Mouse (Mus musculus) CH12.LX (cell line): ENCODE measurements around the gene Prss35. TPM values are rescaled to one million over a fixed set of nuclear protein-coding genes. Genes with fewer than 3 reads are reported as not detected.

ENCODE experiments used
- DNase-seq: peaks from one replicate; pipeline ENCODE4 v3.0.0-alpha.2; 2013; ENCODE audit errors: extremely low read depth
- H3K27ac ChIP-seq: 2 replicates; pipeline ENCODE4 v1.5.1; 2012; ENCODE audit warnings: low read depth, mild to moderate bottlenecking, control low read depth, moderate library complexity; ENCODE audit not compliant: insufficient read depth
- H3K27me3 ChIP-seq: replicated peaks from 2 replicates; pipeline ENCODE3; 2012; ENCODE audit warnings: inconsistent platforms
- H3K36me3 ChIP-seq, 2 experiments: replicated peaks in 1 of 2; 2 replicates each; pipeline versions ENCODE3 to v1.6.1; 2012; ENCODE audit warnings: inconsistent platforms in 1 of 2, low read length in 1 of 2, mild to moderate bottlenecking in 1 of 2, mixed read lengths in 1 of 2, moderate library complexity in 1 of 2; ENCODE audit not compliant: control insufficient read depth in 1 of 2, insufficient read depth in 1 of 2
- H3K4me1 ChIP-seq, 2 experiments: 2 replicates each; pipeline ENCODE4 v1.6.1; 2012; ENCODE audit warnings: inconsistent platforms in 1 of 2, moderate library complexity in 1 of 2; ENCODE audit not compliant: insufficient read depth in 2 of 2, control insufficient read depth in 1 of 2
- H3K4me2 ChIP-seq: 2 replicates; pipeline ENCODE4 v1.6.1; 2012; ENCODE audit warnings: low read depth, mild to moderate bottlenecking, control low read depth; ENCODE audit not compliant: poor library complexity, insufficient read depth, severe bottlenecking
- H3K4me3 ChIP-seq, 3 experiments: fragments of 150-350 bp in 1 of 3; sonication (generic) in 1 of 3; replicated peaks in 1 of 3; 2 replicates each; pipeline versions ENCODE3 to v1.5.1; 2011 to 2012; ENCODE audit warnings: low read depth in 2 of 3, low read length in 2 of 3, mild to moderate bottlenecking in 2 of 3, moderate library complexity in 2 of 3, control low read depth in 1 of 3, improper control_type of control experiment in 1 of 3, inconsistent platforms in 1 of 3, mixed read lengths in 1 of 3; ENCODE audit not compliant: poor library complexity in 1 of 3
- H3K79me2 ChIP-seq: replicated peaks from 2 replicates; pipeline ENCODE4 v1.6.1; 2012; ENCODE audit warnings: mild to moderate bottlenecking, moderate library complexity; ENCODE audit not compliant: control insufficient read depth, poor library complexity, insufficient read depth, severe bottlenecking; ENCODE audit errors: extremely low read depth
- H3K9ac ChIP-seq: 2 replicates; pipeline ENCODE4 v1.6.1; 2012; ENCODE audit warnings: low read depth, mild to moderate bottlenecking, control low read depth, moderate library complexity; ENCODE audit not compliant: insufficient read depth
- H3K9me3 ChIP-seq: replicated peaks from 2 replicates; pipeline ENCODE3; 2012; ENCODE audit warnings: low read length, inconsistent platforms, mixed read lengths
- BHLHE40 ChIP-seq: IDR thresholded peaks from 2 replicates; pipeline ENCODE4 v1.6.1; 2011; ENCODE audit warnings: mild to moderate bottlenecking, low read depth, low read length, improper control_type of control experiment
- CHD1 ChIP-seq: IDR thresholded peaks from 2 replicates; pipeline ENCODE4 v1.6.1; 2012; ENCODE audit warnings: low read depth, low read length, improper control_type of control experiment, inconsistent platforms
- CHD2 ChIP-seq: IDR thresholded peaks from 2 replicates; pipeline ENCODE4 v1.6.1; 2011; ENCODE audit warnings: low read length, improper control_type of control experiment
- CTCF ChIP-seq, 2 experiments: IDR thresholded peaks in 1 of 2; conservative IDR thresholded peaks in 1 of 2; 2 replicates each; pipeline ENCODE4 v1.5.1; 2011 to 2012; ENCODE audit warnings: low read depth in 2 of 2, low read length in 2 of 2, improper control_type of control experiment in 1 of 2, inconsistent platforms in 1 of 2, mild to moderate bottlenecking in 1 of 2, moderate library complexity in 1 of 2
- E2F4 ChIP-seq: IDR thresholded peaks from 2 replicates; pipeline ENCODE4 v1.6.1; 2011; ENCODE audit warnings: low read depth, low read length, improper control_type of control experiment; ENCODE audit not compliant: insufficient replicate concordance
- EP300 ChIP-seq: IDR thresholded peaks from 2 replicates; pipeline ENCODE4 v1.6.1; 2011; ENCODE audit warnings: low read length, improper control_type of control experiment
- ETS1 ChIP-seq: conservative IDR thresholded peaks from 2 replicates; pipeline ENCODE4 v1.6.1; 2012; ENCODE audit warnings: low read depth, mild to moderate bottlenecking, inconsistent platforms, low read length, improper control_type of control experiment, moderate library complexity
- JUND ChIP-seq: conservative IDR thresholded peaks from 2 replicates; pipeline ENCODE4 v1.6.1; 2011; ENCODE audit warnings: low read depth, low read length, improper control_type of control experiment
- KAT2A ChIP-seq: IDR thresholded peaks from 2 replicates; pipeline ENCODE4 v1.6.1; 2012; ENCODE audit warnings: low read length, improper control_type of control experiment, inconsistent platforms; ENCODE audit not compliant: insufficient replicate concordance
- MYC ChIP-seq: IDR thresholded peaks from 2 replicates; pipeline ENCODE4 v1.6.1; 2011; ENCODE audit warnings: low read depth, mild to moderate bottlenecking, improper control_type of control experiment, low read length
- NRF1 ChIP-seq: IDR thresholded peaks from 2 replicates; pipeline ENCODE4 v1.6.1; 2014; ENCODE audit warnings: low read depth, mild to moderate bottlenecking, inconsistent platforms, low read length, improper control_type of control experiment, moderate library complexity
- PAX5 ChIP-seq: IDR thresholded peaks from 2 replicates; pipeline ENCODE4 v1.6.1; 2012; ENCODE audit warnings: low read length, inconsistent platforms, mixed read lengths
- RAD21 ChIP-seq: IDR thresholded peaks from 2 replicates; pipeline ENCODE4 v1.6.1; 2011; ENCODE audit warnings: low read depth, mild to moderate bottlenecking, low read length, improper control_type of control experiment, moderate library complexity
- RCOR1 ChIP-seq: conservative IDR thresholded peaks from 2 replicates; pipeline ENCODE4 v1.6.1; 2012; ENCODE audit warnings: low read depth, mild to moderate bottlenecking, inconsistent platforms, low read length, improper control_type of control experiment
- SMC3 ChIP-seq: IDR thresholded peaks from 2 replicates; pipeline ENCODE4 v1.6.1; 2011; ENCODE audit warnings: low read depth, low read length, improper control_type of control experiment
- TBP ChIP-seq: conservative IDR thresholded peaks from 2 replicates; pipeline ENCODE4 v1.6.1; 2011; ENCODE audit warnings: low read depth, low read length, improper control_type of control experiment
- TCF12 ChIP-seq: IDR thresholded peaks from 2 replicates; pipeline ENCODE4 v1.6.1; 2014; ENCODE audit warnings: low read depth, mild to moderate bottlenecking, inconsistent platforms, low read length, improper control_type of control experiment
- ZKSCAN1 ChIP-seq: IDR thresholded peaks from 2 replicates; pipeline ENCODE4 v1.6.1; 2012; ENCODE audit warnings: low read depth, inconsistent platforms, low read length, improper control_type of control experiment, borderline replicate concordance
- ZMIZ1 ChIP-seq: IDR thresholded peaks from 2 replicates; pipeline ENCODE4 v1.6.1; 2012; ENCODE audit warnings: low read depth, mild to moderate bottlenecking, inconsistent platforms, low read length, improper control_type of control experiment
- ZNF384 ChIP-seq: IDR thresholded peaks from 2 replicates; pipeline ENCODE4 v1.6.1; 2012; ENCODE audit warnings: low read depth, low read length, improper control_type of control experiment, inconsistent platforms
- dilution Hi-C: fragments of 300-500 bp; cut with MboI; formaldehyde crosslinking; loops from 2 replicates; pipeline ENCODE4 v1.14.3; 2020; ENCODE audit warnings: low sequenced_read_pairs; ENCODE audit not compliant: extremely low pct_unique_long_range_greater_than_20kb, extremely low pct_ligation_motif_present
- in situ Hi-C: fragments of 300-500 bp; cut with MboI; formaldehyde crosslinking; loops from 3 replicates; pipeline ENCODE4 v1.14.3; 2019; ENCODE audit warnings: low sequenced_read_pairs, low pct_ligation_motif_present, low pct_unique_long_range_greater_than_20kb, mixed read lengths
- polyA plus RNA-seq: library from polyadenylated mRNA; unstranded; fragments of >175 nt; gene quantifications from 2 replicates; pipeline ENCODE4 v1.2.1, GENCODE M21; 2012; ENCODE audit warnings: low read depth; ENCODE audit not compliant: insufficient read length
- total RNA-seq, 2 experiments: library from RNA; depleted of rRNA; stranded (reverse); fragments of 300-350 nt in 1 of 2; fragments of >200 nt in 1 of 2; gene quantifications; 2 replicates each; pipeline ENCODE4 v1.2.3; 2012 to 2014

Prss35 gene
- total and polyA plus RNA-seq, 3 experiments: not detected

DNA sequence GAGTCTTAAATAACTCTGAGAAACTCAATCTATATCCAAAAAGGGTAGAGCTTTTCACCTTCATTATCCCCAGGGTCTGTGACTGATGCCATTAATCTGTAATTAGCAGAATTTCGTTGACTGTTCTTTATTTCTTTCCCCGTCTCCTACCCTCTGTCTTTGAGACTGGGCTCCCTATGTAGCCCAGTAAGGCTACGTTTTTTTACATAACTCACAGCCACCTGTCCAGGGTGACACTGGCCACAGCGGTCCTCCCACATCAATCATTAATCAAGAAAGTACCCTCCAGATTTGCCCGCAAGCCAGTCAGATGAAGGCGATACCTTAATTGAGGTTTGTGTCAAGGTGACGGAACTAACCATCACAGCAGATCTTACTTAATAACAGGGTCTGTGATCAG, 55.6 kb downstream of the Prss35 start:
- TF ChIP-seq EP300 (no peak), E2F4 (no peak), TBP (no peak), TCF12 (no peak), RCOR1 (no peak), CHD1 (no peak), PAX5 (no peak), KAT2A (no peak), BHLHE40 (no peak), ZNF384 (no peak), ETS1 (no peak), MYC (no peak), NRF1 (no peak), CHD2 (no peak), ZMIZ1 (no peak)
- DNase-seq: no peak
- H3K27ac ChIP-seq: no peak overlapping the region
- no peaks in the 10 kb centered on the region for H3K9me3 ChIP-seq
- no peak overlapping the region for H3K4me3 ChIP-seq
- H3K79me2 ChIP-seq: no peaks in the 10 kb centered on the region
- H3K27me3 ChIP-seq: no peaks in the 10 kb centered on the region
- H3K4me2 ChIP-seq: no peak overlapping the region
- H3K36me3 ChIP-seq: no peaks in the 10 kb centered on the region
- no peaks in the 10 kb centered on the region for H3K4me1 ChIP-seq
- dilution Hi-C loops: no loop called here
- no peak overlapping the region for H3K9ac ChIP-seq
- in situ Hi-C loops: no loop called here

DNA sequence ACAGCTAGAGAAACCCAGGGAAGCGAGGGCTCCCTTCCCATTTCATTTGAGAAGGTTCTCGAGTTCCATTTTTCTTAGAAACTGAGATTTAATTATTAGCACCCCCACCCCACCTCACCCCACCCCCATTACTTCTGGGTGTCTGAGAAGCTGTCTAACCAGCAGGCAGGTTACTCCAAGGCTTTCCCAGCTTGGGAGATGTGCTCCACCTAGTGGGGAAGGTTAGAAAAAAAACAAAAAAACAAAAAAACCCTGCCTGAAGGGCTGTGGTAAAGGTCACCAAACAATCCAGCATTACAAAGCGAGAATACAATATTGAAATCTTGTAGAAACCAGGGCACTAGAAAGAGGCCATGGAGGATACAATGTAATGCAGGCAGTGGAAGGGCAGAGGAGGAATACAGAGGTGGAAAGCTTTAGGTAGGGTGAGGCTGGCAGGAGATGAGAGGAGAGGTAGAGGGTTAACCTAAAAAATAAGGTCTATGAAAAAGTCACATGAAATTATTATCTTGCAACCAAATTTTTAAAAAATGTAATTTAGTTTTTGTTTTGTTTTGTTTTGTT, 57.2 kb downstream of the Prss35 start:
- H3K9ac ChIP-seq: no peak overlapping the region
- no peaks in the 10 kb centered on the region for H3K36me3 ChIP-seq
- no peaks in the 10 kb centered on the region for H3K27me3 ChIP-seq
- H3K27ac ChIP-seq: no peak overlapping the region
- in situ Hi-C loops (loop anchor here (10.0 kb wide), 1 partner anchor 206 kb away; no protein-coding TSS in a partner anchor), dilution Hi-C loops (no loop called here)
- peak; percentile 45 for DNase-seq
- no peak overlapping the region for H3K4me2 ChIP-seq
- H3K9me3 ChIP-seq: no peaks in the 10 kb centered on the region
- TF ChIP-seq SMC3 (peak; percentile 62), ZKSCAN1 (no peak), RAD21 (peak; percentile 63), JUND (no peak), ZNF384 (peak; percentile 89), CTCF (conservative IDR thresholded peaks at IDR 0.05 in 1 of 2, IDR thresholded peaks at IDR 0.05 in 1 of 2; ENCODE audit: low read depth in 2 of 2, low read length in 2 of 2) (peak; percentile 22 to 77; a peak in 2 of 4 replicates)
- H3K4me1 ChIP-seq: no peaks in the 10 kb centered on the region
- H3K79me2 ChIP-seq: no peaks in the 10 kb centered on the region
- no peak overlapping the region for H3K4me3 ChIP-seq

Other genes with a start within 250 kb of the Prss35 start
- gene Pgm3, start 171.8 kb upstream of the Prss35 start, total RNA-seq (2012; rRNA removed): 28.8 and 29.3 TPM in 2 replicates
- gene Pgm3, start 171.8 kb upstream of the Prss35 start, total RNA-seq (2014; rRNA removed): 27.4 and 28.5 TPM in 2 replicates
- gene Pgm3, start 171.8 kb upstream of the Prss35 start, polyA plus RNA-seq: 31.5 and 32.1 TPM in 2 replicates
- gene Rwdd2a, start 171.7 kb upstream of the Prss35 start, total RNA-seq (2012; rRNA removed): 1.7 TPM in 2 replicates
- gene Rwdd2a, start 171.7 kb upstream of the Prss35 start, total RNA-seq (2014; rRNA removed): 2.8 and 2.9 TPM in 2 replicates
- 2.1 and 2.2 TPM in 2 replicates for gene Rwdd2a, start 171.7 kb upstream of the Prss35 start, polyA plus RNA-seq
- gene Me1, start 47.7 kb upstream of the Prss35 start, total RNA-seq (2012; rRNA removed): 6.7 and 9.4 TPM in 2 replicates
- gene Me1, start 47.7 kb upstream of the Prss35 start, total RNA-seq (2014; rRNA removed): 16.7 TPM in 2 replicates
- 38.6 and 39.9 TPM in 2 replicates for gene Me1, start 47.7 kb upstream of the Prss35 start, polyA plus RNA-seq
- gene Snap91, start 137.0 kb downstream of the Prss35 start, total RNA-seq (2012; rRNA removed): 0.17 and 0.21 TPM in 2 replicates
- 0.12 TPM in 2 replicates for gene Snap91, start 137.0 kb downstream of the Prss35 start, total RNA-seq (2014; rRNA removed)
- 0.20 and 0.41 TPM in 2 replicates for gene Snap91, start 137.0 kb downstream of the Prss35 start, polyA plus RNA-seq